Mouse (Mus musculus) ES-E14 (cell line): ENCODE results near the gene Krt75. TPM values are rescaled to one million over a fixed set of nuclear protein-coding genes. Genes with fewer than 3 reads are reported as not detected.

Experiments
- DNase-seq: peaks from one replicate; pipeline ENCODE4 v3.0.0-alpha.2; 2013; ENCODE audit warnings: low read depth, low spot score
- H3K27ac ChIP-seq: 2 replicates; pipeline ENCODE4 v1.5.1; 2012; ENCODE audit warnings: low read depth, mild to moderate bottlenecking, low read length, moderate library complexity, mixed read lengths; ENCODE audit not compliant: poor library complexity, insufficient read depth, severe bottlenecking
- H3K36me3 ChIP-seq: 2 replicates; pipeline ENCODE4 v1.6.1; 2012; ENCODE audit warnings: mild to moderate bottlenecking, low read length, moderate library complexity, mixed read lengths; ENCODE audit not compliant: control insufficient read depth, poor library complexity, insufficient read depth, severe bottlenecking
- H3K4me1 ChIP-seq, 2 experiments: fragments of 150-350 bp in 1 of 2; sonication (generic) in 1 of 2; 2 replicates each; pipeline ENCODE4 v1.6.1; 2012; ENCODE audit warnings: low read length in 2 of 2, mild to moderate bottlenecking in 1 of 2, mixed read lengths in 1 of 2; ENCODE audit not compliant: control insufficient read depth in 2 of 2, insufficient read depth in 2 of 2, poor library complexity in 1 of 2
- H3K4me3 ChIP-seq, 2 experiments: fragments of 150-350 bp in 1 of 2; sonication (generic) in 1 of 2; 2 replicates each; pipeline ENCODE4 v1.5.1; 2012; ENCODE audit warnings: low read length in 2 of 2, low read depth in 1 of 2, mild to moderate bottlenecking in 1 of 2, mixed read lengths in 1 of 2; ENCODE audit not compliant: insufficient read depth in 1 of 2, poor library complexity in 1 of 2, severe bottlenecking in 1 of 2
- H3K9ac ChIP-seq: 2 replicates; pipeline ENCODE4 v1.6.1; 2012; ENCODE audit warnings: low read depth, mild to moderate bottlenecking, low read length, mixed read lengths; ENCODE audit not compliant: poor library complexity, insufficient read depth, severe bottlenecking
- H3K9me3 ChIP-seq: fragments of 150-350 bp; sonication (generic); 2 replicates; pipeline ENCODE4 v1.6.1; 2012; ENCODE audit warnings: low read depth, mild to moderate bottlenecking, low read length; ENCODE audit not compliant: control insufficient read depth, insufficient read depth
- CHD2 ChIP-seq: IDR thresholded peaks from 2 replicates; pipeline ENCODE4 v1.6.1; 2014; ENCODE audit warnings: mild to moderate bottlenecking, low read depth, low read length, inconsistent platforms
- HCFC1 ChIP-seq: IDR thresholded peaks from 2 replicates; pipeline ENCODE4 v1.6.1; 2012; ENCODE audit warnings: low read length, inconsistent platforms, borderline replicate concordance; ENCODE audit not compliant: insufficient read depth
- MAFK ChIP-seq: IDR thresholded peaks from 2 replicates; pipeline ENCODE4 v1.6.1; 2014; ENCODE audit warnings: mild to moderate bottlenecking, low read depth, low read length, inconsistent platforms; ENCODE audit not compliant: insufficient read depth
- ZC3H11A ChIP-seq: IDR thresholded peaks from 2 replicates; pipeline ENCODE4 v1.6.1; 2012; ENCODE audit warnings: low read depth, mild to moderate bottlenecking, inconsistent platforms, low read length, borderline replicate concordance
- ZNF384 ChIP-seq: IDR thresholded peaks from 2 replicates; pipeline ENCODE4 v1.6.1; 2012; ENCODE audit warnings: low read depth, low read length, inconsistent platforms
- in situ Hi-C, 2 experiments: fragments of 600-800 bp; cut with MboI; formaldehyde crosslinking; loops; one replicate each; pipeline ENCODE4 v1.15.1; 2025; ENCODE audit warnings: low sequenced_read_pairs in 2 of 2, inconsistent platforms in 1 of 2; ENCODE audit not compliant: unreplicated experiment in 2 of 2
- total RNA-seq: library from RNA; depleted of rRNA; stranded (reverse); fragments of 300-350 nt; gene quantifications from 2 replicates; pipeline ENCODE4 v1.2.3, GENCODE M21; 2012; rRNA removed

Gene Krt75
- total RNA-seq: 0.04 TPM in 1 of 2 replicates, not detected in the other

- H3K9ac ChIP-seq: no peak within 1 kb of the TSS
- in situ Hi-C loops: no loop called here
- H3K9me3 ChIP-seq: no peaks in the 10 kb centered on the region
- H3K4me1 ChIP-seq: no peaks in the 10 kb centered on the region
- no peak for DNase-seq
- TF ChIP-seq HCFC1 (no peak), CHD2 (no peak), MAFK (no peak), ZC3H11A (no peak), ZNF384 (no peak)
- no peaks in the 10 kb centered on the region for H3K36me3 ChIP-seq
- H3K4me3 ChIP-seq: peak within 1 kb of the TSS in 1 of 2 experiments; percentile 36; a peak in 1 of 4 replicates
- no peak within 1 kb of the TSS for H3K27ac ChIP-seq
Measured at GRCm38 (mm10) chr15:101573796-101574345, at the start of gene Krt75. Krt75 (minus strand) TSS chr15:101573904.

GRCm38 (mm10) chr15:101599123-101599522 is 25.4 kb upstream of the Krt75 start:
- TF ChIP-seq ZC3H11A (no peak), CHD2 (no peak), ZNF384 (no peak), HCFC1 (no peak), MAFK (no peak)
- DNase-seq: no peak
- Histone ChIP-seq H3K9me3 (no peaks in the 10 kb centered on the region), H3K4me1 (no peaks in the 10 kb centered on the region), H3K9ac (no peak overlapping the region), H3K36me3 (no peaks in the 10 kb centered on the region), H3K4me3 (no peak overlapping the region), H3K27ac (no peak overlapping the region)
- in situ Hi-C loops: no loop called here

- DNase-seq: peak; percentile 40
Measured at GRCm38 (mm10) chr15:101588216-101588615, 14.5 kb upstream of the Krt75 start.

GRCm38 (mm10) chr15:101584456-101584855 is 10.8 kb upstream of the Krt75 start:
- Histone ChIP-seq H3K9ac (no peak overlapping the region), H3K4me1 (no peaks in the 10 kb centered on the region), H3K4me3 (no peak overlapping the region), H3K27ac (no peak overlapping the region), H3K9me3 (no peaks in the 10 kb centered on the region), H3K36me3 (no peaks in the 10 kb centered on the region)
- DNase-seq: no peak
- TF ChIP-seq HCFC1 (no peak), CHD2 (no peak), ZC3H11A (no peak), MAFK (no peak), ZNF384 (no peak)
- in situ Hi-C loops: no loop called here

More at GRCm38 (mm10) chr15:101588216-101588615, 14.5 kb upstream of the Krt75 start:
- no peak for TF ChIP-seq HCFC1
- TF ChIP-seq ZNF384: no peak
- no peak for TF ChIP-seq CHD2
- TF ChIP-seq MAFK: no peak
- TF ChIP-seq ZC3H11A: no peak
- in situ Hi-C loops: no loop called here
- no peak overlapping the region for H3K27ac ChIP-seq
- no peaks in the 10 kb centered on the region for H3K9me3 ChIP-seq
- H3K36me3 ChIP-seq: no peaks in the 10 kb centered on the region
- H3K4me1 ChIP-seq: no peaks in the 10 kb centered on the region
- H3K4me3 ChIP-seq: no peak overlapping the region
- H3K9ac ChIP-seq: no peak overlapping the region
